Mouse (Mus musculus) skeletal muscle tissue, adult 2 months (tissue): ENCODE results near the gene Itm2a.
A peak's percentile ranks its signal among the peaks of the same experiment; 100 is the strongest.

ENCODE experiments used
- DNase-seq: peaks from one replicate; pipeline ENCODE4 v3.0.0-alpha.2; 2012; ENCODE audit warnings: low read depth, low spot score

Gene Itm2a

DNA sequence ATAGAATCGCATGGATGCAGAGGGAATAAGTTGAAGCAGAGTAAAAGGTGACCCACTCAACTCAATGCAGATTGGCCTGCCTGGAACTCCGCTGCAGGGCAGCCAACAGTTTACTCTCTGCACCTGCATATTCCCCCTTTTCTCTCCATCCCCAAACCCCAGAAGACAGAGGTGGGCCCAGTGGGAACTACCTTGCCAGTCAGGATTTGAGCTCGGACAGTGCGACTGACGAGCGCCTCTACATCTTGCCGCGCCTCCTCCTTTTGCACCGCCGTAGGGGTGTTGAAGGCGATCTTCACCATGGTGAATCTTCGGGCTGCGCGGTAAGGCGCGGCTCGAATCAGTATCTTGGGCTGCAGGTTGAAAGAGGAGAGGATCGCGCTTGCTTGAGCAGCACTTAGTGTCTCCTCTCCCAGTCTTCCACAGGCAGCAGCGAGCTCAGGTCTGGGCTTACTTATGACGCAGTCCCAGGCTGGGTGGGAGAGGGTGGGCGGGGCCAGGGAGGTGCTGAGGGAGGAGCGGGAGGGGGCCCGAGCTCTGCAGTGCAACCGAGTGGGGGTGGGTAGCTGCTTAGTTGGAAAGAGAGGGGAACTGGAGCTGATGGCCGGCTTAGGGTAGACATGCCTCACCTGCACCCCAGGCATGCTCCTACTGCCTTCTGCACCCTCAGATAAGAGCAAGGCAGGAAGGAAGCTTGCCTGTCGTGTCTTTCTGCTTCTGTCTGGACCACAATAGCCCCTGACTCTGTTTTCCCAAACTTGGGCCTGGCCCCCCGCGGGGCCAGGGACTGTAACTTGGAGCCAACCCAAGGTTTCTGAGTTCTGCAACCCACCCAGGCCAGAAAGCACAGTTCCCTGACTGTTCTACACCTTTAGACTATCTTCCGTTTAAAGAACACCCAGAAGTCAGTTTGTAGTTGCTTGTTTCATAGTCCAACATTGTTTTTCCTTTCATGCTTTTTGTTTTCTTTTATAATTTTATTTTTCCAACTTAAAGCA, at the start of gene Itm2a:
TSS of gene Itm2a (minus strand) at position 462 of the 998 bp plus-strand sequence.
- DNase-seq = peak; percentile 43

DNA sequence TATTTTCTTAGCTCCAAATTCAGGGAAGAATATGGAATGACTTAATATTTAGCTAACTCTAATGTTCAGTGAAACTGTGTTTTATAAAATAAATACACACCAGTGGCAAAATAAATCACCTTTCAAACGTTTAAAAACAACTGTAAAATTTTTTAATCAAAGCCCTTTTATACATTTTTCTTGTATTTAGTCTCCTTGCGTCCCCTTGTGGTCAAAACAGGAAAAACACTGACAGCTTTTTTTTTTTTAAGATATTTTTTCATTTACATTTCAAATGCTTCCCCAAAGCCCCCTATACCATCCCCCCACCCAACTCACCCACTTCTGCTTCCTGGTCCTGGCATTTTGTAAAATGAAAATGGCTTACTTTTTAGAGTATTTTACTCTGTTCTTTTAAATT, 32.7 kb upstream of the Itm2a start:
- no peak for DNase-seq

DNA sequence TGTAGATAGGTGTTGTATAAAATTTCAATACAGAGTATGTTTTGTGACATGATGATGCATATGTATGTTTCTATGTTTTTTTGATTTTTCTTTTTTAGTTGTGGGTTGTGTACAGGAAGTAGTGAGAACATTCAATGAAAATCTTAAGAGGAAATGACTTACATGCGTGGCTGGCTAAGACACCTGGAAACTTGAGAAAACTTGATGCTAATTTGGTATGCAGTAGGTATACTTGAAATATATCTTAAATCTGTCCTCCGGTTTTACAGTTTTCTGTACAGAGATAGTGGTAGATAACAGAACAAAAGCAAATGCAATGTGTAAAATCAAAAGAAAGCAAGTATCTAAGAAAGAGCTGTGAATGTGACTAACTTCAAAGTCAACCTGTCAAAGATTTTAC, 18.1 kb upstream of the Itm2a start:
- no peak for DNase-seq

DNA sequence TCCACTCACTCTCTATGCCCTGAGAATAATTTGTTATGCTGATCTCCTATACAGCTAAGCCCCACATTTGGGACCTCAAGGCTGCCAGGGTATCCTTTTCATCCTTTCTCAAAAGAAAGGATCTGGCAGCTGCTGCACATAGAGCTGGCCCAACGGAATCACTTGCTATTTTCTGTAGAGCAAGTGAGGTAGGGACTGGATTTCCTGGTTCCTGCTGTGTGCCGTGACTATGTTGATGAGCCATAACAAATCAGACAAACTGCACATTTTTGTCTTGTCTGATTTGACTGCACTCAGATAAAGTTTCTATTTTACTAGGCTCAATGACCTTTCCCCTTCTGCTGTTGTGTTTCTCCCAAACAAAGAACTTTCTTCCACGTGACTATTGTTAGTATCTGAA, 14.2 kb upstream of the Itm2a start:
- DNase-seq = no peak

DNA sequence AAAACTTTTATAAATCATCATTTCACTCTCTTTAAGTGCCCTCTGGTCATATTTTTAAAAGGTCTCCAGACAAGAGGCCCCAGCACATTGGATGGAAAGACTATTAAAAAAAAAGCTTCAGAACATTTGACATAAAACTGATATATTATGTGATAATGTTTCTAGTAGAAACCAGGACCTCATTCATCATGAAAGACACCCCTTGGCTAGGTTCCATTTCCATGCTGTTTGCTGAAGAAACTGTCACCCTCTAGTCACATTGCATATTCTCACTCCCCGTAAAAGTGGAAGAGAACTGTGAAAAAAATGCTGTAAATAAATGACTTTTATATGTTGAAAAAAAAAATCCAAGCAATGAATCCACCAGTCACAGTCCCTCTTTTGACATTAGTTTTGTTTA, 12.8 kb upstream of the Itm2a start:
- DNase-seq = no peak

DNA sequence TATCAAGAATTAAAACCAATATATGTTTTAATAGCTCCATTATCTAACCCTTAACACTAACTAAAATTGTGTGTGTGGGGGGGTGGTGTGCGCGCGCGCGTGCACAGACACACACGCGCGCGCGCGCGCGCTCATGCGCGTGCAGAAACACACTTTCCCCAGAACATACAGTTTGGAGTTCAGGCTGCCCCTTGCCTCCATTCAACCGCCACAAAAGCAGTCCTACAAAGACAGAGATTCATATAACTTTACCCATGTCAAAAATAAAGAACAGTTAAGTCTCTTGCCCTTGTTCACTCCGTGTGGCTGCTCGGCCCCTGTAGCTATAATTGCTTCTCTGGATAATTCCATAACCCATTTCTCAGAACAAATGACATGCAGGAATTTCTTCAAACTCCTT, 695 bp downstream of the Itm2a start:
- DNase-seq = no peak

DNA sequence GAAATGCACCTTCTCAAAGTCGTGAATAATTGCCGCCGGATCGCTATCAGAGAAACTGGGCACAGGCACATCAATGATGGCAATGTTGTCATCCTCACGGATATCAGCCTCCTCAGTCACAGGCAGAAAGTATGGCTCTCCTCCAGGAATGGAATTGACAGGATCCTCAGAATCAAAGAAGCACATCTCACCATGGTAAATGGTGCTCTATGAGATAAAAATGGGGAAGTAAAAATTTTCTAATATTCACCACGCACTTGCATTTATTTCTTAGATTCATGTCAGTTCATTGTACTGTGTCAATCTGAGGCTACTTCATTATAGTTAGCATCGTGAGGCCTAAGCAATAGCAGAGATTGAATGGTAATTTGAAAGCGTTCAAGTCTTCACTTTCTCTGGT, 4.1 kb downstream of the Itm2a start:
- no peak for DNase-seq

DNA sequence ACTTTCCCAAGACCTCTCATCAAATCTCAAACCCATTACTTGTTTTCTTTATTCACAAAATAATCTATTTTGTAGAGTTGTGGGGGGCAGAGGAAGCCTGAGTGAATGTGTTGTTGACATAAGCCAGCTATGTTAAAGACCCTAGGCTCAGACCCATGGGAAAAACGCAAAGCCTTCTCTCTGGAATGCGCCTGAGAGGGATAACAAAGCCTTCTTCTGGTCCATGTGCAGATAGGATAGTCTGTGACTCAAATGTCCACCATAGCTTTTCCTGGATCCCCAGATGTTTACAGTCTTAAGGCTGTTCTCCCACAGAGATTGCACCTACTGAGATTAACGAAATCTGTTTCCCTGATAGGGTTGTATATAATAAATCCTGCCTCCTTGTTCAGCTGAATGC, 9.9 kb downstream of the Itm2a start:
- no peak for DNase-seq

DNA sequence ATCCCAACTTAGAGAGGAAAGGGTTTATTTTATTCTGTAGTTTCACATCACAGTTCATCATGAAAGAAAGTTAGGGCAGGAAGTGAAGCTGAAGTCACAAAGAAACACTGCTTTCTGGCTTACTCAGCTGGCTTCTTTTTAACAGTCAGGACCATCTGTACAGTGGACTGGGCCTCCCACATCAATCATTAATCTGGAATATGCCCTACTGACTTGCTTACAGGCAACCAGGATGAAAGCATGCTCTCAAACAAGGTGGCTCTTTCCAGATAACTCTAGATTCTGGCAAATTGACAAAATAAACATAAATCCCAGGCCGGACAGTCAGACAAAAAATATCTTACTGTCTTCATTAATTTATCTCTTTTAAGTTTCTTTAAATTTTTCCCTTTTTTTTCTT, 27.8 kb downstream of the Itm2a start:
- DNase-seq = no peak
